In the genomic region with DNA sequence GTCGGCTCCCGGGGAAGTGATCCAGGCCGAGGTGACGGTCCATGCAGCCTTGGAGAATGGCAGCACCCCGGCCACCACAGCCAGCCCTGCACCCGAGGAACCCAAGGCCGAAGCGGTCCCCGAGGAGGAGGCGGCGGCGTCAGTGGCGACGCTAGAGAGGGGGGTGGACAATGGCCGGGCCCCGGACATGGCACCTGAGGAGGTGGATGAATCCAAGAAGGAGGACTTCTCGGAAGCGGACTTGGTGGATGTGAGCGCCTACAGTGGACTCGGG, we compare ENCODE assay signal across 8 mouse cellular contexts. TPM values are rescaled to one million over a fixed set of nuclear protein-coding genes. Genes with fewer than 3 reads are reported as not detected.
DNase-seq lines count a peak whose midpoint lies in the region; ATAC-seq and TF ChIP-seq lines count a peak whose summit lies in the region.

No protein-coding gene starts in this region.

- H3K4me2 ChIP-seq in forebrain, embryonic 13.5 days = peak overlapping the region; percentile 100

- no peak for ATAC-seq in forebrain, embryonic 13.5 days

- no peak for TF ChIP-seq CTCF in gastrocnemius, adult 2 months (IDR thresholded peaks at IDR 0.05)
- TF ChIP-seq CTCF in E14TG2a.4 (conservative IDR thresholded peaks at IDR 0.05; ENCODE audit: low read length) = no peak
- TF ChIP-seq CTCF in small intestine, adult 2 months (IDR thresholded peaks at IDR 0.05; ENCODE audit: extremely low read depth, insufficient read length, insufficient replicate concordance, low read depth, low read length) = no peak

- 1% methylated on average over 19 of the region's 20 CpGs for WGBS in forebrain, embryonic 13.5 days
- WGBS in small intestine, adult 2 months = 2% methylated on average over 20 of the region's 20 CpGs

- peak overlapping the region; percentile 98 for H3K4me3 ChIP-seq in gastrocnemius, adult 2 months
- peak overlapping the region; percentile 86 for H3K4me3 ChIP-seq in E14TG2a.4 (replicated peaks; ENCODE audit: low read length)
- peak overlapping the region; percentile 91 for H3K4me3 ChIP-seq in forebrain, embryonic 13.5 days
- H3K4me3 ChIP-seq in small intestine, adult 2 months (ENCODE audit: low read depth, low read length) = peak overlapping the region; percentile 66

- no peak for DNase-seq in gastrocnemius, adult 2 months
- DNase-seq in gastrocnemius, adult 18-20 months (ENCODE audit: low spot score) = no peak
- peak; percentile 37 for DNase-seq in liver
- no peak for DNase-seq in natural killer cell, adult 2 months (ENCODE audit: low spot score in 2 of 2)
- DNase-seq in layer of hippocampus, adult 9-10 months (ENCODE audit: low spot score) = no peak

- peak overlapping the region; percentile 95 for H3K9ac ChIP-seq in forebrain, embryonic 13.5 days

- peak overlapping the region; percentile 93 for H3K27ac ChIP-seq in gastrocnemius, adult 2 months
- H3K27ac ChIP-seq in forebrain, embryonic 13.5 days = 0 out of 2 replicates have a peak overlapping the region, but pooled peaks have one; percentile 92
- peak overlapping the region; percentile 73 for H3K27ac ChIP-seq in small intestine, adult 2 months (ENCODE audit: insufficient read depth, low read depth, low read length)

- no peaks in the 10 kb centered on the region for H3K9me3 ChIP-seq in E14TG2a.4 (ENCODE audit: low read length)
- H3K9me3 ChIP-seq in forebrain, embryonic 13.5 days (replicated peaks) = no peaks in the 10 kb centered on the region

- H3K36me3 ChIP-seq in E14TG2a.4 (ENCODE audit: insufficient read depth, low read length) = peaks cover 39% of the 10 kb centered on the region
- peaks cover 21% of the 10 kb centered on the region for H3K36me3 ChIP-seq in forebrain, embryonic 13.5 days (ENCODE audit: poor library complexity, severe bottlenecking)
- H3K36me3 ChIP-seq in small intestine, adult 2 months (ENCODE audit: control insufficient read depth, insufficient read depth, low read length) = peaks cover 9% of the 10 kb centered on the region

- peaks cover 32% of the 10 kb centered on the region for H3K27me3 ChIP-seq in E14TG2a.4 (ENCODE audit: insufficient read depth, low read length)
- H3K27me3 ChIP-seq in forebrain, embryonic 13.5 days = no peaks in the 10 kb centered on the region
- H3K27me3 ChIP-seq in small intestine, adult 2 months (ENCODE audit: control insufficient read depth, insufficient read depth, low read length) = no peaks in the 10 kb centered on the region

- H3K4me1 ChIP-seq in E14TG2a.4 (replicated peaks; ENCODE audit: low read depth, low read length) = peaks cover 76% of the 10 kb centered on the region
- peaks cover 86% of the 10 kb centered on the region for H3K4me1 ChIP-seq in forebrain, embryonic 13.5 days
- peaks cover 47% of the 10 kb centered on the region for H3K4me1 ChIP-seq in small intestine, adult 2 months (ENCODE audit: control insufficient read depth, insufficient read depth, insufficient read length, low read length)

- intact Hi-C loops in gastrocnemius, adult 2 months (cut with DNase I) = no loop called here

- no peak for TF ChIP-seq POLR2A in small intestine, adult 2 months (IDR thresholded peaks at IDR 0.05; ENCODE audit: low read depth, low read length)

RNA-seq across cellular contexts. Expression of a gene that starts 1.6 kb away (rescaled TPM):
- total RNA-seq in gastrocnemius, adult 2 months (2021) = 10 to 100 TPM; 18.3 to 25.7 TPM
- 10 to 100 TPM; 16.1 to 24.5 TPM for total RNA-seq in gastrocnemius, adult 18-20 months (2021)
- 15.8 and 16.3 TPM in 2 replicates for polyA plus RNA-seq in forebrain, embryonic 13.5 days (2015; fragmentation: Nextera tagmentation; extraction: Ambion mirVana)
- polyA plus RNA-seq in small intestine, adult 2 months (2012; rRNA removed) = 17.0 and 29.4 TPM in 2 replicates

RNA-seq across cellular contexts. Expression of a gene that starts 16.3 kb away (rescaled TPM):
- 100 to 1,000 TPM; 252 to 278 TPM for total RNA-seq in gastrocnemius, adult 2 months (2021)
- 100 to 1,000 TPM; 283 to 304 TPM for total RNA-seq in gastrocnemius, adult 18-20 months (2021)
- polyA plus RNA-seq in forebrain, embryonic 13.5 days (2015; fragmentation: Nextera tagmentation; extraction: Ambion mirVana) = not detected in 2 replicates
- polyA plus RNA-seq in small intestine, adult 2 months (2012; rRNA removed) = 1.7 and 3.7 TPM in 2 replicates

RNA-seq across cellular contexts. Expression of a gene that starts 17.3 kb away (rescaled TPM):
- total RNA-seq in gastrocnemius, adult 2 months (2021) = under 1 TPM; 0.28 to 0.42 TPM
- under 1 TPM; 0.34 to 0.52 TPM for total RNA-seq in gastrocnemius, adult 18-20 months (2021)
- polyA plus RNA-seq in forebrain, embryonic 13.5 days (2015; fragmentation: Nextera tagmentation; extraction: Ambion mirVana) = 89.2 and 95.0 TPM in 2 replicates
- polyA plus RNA-seq in small intestine, adult 2 months (2012; rRNA removed) = 3.3 and 7.2 TPM in 2 replicates

RNA-seq across cellular contexts. Expression of a gene that starts 25.0 kb away (rescaled TPM):
- total RNA-seq in gastrocnemius, adult 2 months (2021) = not detected
- total RNA-seq in gastrocnemius, adult 18-20 months (2021) = not detected
- polyA plus RNA-seq in forebrain, embryonic 13.5 days (2015; fragmentation: Nextera tagmentation; extraction: Ambion mirVana) = not detected in 2 replicates
- 0.14 TPM in 1 of 2 replicates, not detected in the other for polyA plus RNA-seq in small intestine, adult 2 months (2012; rRNA removed)

RNA-seq across cellular contexts. Expression of a gene that starts 48.7 kb away (rescaled TPM):
- 100 to 1,000 TPM; 471 to 485 TPM for total RNA-seq in gastrocnemius, adult 2 months (2021)
- 100 to 1,000 TPM; 514 to 515 TPM for total RNA-seq in gastrocnemius, adult 18-20 months (2021)
- 19.7 and 20.2 TPM in 2 replicates for polyA plus RNA-seq in forebrain, embryonic 13.5 days (2015; fragmentation: Nextera tagmentation; extraction: Ambion mirVana)
- 67.7 and 167 TPM in 2 replicates for polyA plus RNA-seq in small intestine, adult 2 months (2012; rRNA removed)
